Mouse (Mus musculus) granulocyte monocyte progenitor cell, adult 5-6 weeks (primary cell): ENCODE results near the gene Prkcb. TPM values are rescaled to one million over a fixed set of nuclear protein-coding genes. Genes with fewer than 3 reads are reported as not detected.

Source experiments
- ATAC-seq: replicated peaks from 2 replicates; pipeline ENCODE4 v1.8.0; 2016; ENCODE audit warnings: mild to moderate bottlenecking, moderate TSS enrichment, inconsistent platforms; ENCODE audit not compliant: poor library complexity, severe bottlenecking
- total RNA-seq, 2 experiments: library from RNA; stranded (forward) in 1 of 2; stranded (reverse) in 1 of 2; fragments of 200-712, 200-1000 nt in 1 of 2; fragments of >200 nt in 1 of 2; fragmentation: Nextera tagmentation in 1 of 2; gene quantifications; 2 replicates each; pipeline ENCODE4 v1.2.3; 2014 to 2017

The Prkcb gene
- total RNA-seq, 2 experiments from 2014 or later: 21.4 to 25.8 TPM

DNA sequence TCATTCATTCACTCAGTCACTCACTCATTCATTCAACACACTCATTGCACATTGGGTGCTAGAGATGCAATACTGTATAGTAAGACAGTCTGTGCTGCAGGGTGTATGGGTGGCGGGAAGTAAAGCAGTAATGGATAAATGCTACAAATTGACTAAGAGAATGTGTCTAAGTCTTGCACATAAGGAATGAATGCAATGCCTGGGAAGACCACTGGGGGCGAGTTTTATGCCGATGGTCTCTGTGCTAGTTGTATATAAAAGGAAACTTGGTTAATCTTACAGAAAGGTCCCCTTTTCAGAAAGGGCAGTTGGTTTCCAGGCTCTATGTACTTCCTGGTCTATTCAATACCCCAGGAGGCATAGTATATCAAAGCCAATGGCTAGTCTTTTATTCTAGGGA, 102.8 kb downstream of the Prkcb start:
- ATAC-seq: peak; percentile 29

DNA sequence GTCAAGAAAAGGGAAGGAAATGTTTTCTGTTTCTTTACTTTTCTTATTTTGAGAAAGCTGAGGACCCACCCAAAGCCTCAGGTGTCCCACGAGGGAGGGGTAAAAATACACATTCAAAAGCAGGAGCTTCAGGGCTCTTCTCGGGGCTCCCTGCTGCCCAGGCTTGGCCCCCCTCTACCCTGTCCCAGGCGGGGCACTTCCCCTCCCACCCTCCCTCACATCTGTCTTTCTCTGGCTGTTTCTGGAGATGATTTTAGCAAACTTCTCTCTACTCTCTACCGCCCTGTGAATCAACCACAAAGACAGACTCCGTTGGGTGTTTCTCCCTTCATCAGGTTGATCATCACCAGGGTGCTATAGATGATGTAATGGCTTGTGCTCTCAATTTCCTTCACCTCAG, 105.4 kb downstream of the Prkcb start:
- ATAC-seq: no peak; the same call in 1 of the 2 replicates

DNA sequence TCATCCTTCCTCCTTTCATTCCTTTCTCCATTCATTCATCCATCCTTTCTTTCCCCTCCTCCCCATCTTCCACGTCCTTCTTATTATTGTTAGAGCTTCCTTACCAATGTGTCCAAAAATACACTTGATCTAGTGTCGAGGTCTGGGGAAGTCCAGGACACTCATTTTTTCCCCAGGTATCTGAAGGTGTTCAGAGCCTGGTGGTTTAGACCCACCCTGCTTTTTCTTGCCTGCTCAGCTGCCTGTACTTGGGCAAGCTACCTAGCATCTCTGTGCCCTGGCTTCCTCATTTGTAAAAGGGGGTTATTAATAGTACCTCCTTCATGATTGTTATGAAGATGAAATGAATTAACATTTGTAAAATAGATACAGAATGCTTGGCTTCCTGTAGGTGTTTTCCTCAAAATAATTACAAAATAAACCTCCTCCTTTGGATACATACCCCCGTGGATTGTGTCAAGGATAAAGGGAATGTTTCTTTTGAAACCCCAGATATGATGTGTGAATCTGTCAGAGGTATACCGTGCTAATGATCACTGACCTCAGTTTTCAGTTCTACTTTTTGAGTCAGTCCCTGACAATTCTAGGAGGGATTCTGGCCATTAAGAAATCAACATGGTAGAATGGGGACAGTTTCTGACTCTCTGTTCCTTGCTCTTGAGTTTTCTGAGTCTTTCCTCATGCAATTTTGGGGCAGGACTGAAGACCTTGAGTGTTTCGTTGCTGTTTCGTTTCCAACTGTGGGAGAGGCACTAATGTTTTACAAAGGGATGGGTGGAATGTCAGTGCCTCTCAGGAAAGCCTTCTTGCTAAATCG, 106.8 kb downstream of the Prkcb start:
- 0 out of 2 replicates have a peak, but pooled peaks have one; percentile 7 for ATAC-seq

DNA sequence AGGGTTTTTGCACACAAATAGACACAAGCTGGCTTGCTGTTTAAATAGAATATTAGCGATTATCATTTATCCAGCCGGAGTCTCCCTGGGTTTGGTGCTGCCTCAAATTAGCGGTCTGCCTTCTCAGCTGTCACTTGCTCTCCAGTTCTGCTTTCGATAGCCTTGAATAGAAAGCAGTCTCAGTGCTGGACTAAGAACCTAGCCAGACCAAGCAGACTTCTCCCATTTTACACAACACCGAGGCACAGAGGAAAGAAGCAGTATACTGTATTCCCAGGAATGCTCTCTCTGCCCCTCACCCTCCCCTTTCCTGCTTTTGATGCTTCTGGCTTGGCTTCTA, 107.4 kb downstream of the Prkcb start:
- ATAC-seq: 0 out of 2 replicates have a peak, but pooled peaks have one; percentile 13

DNA sequence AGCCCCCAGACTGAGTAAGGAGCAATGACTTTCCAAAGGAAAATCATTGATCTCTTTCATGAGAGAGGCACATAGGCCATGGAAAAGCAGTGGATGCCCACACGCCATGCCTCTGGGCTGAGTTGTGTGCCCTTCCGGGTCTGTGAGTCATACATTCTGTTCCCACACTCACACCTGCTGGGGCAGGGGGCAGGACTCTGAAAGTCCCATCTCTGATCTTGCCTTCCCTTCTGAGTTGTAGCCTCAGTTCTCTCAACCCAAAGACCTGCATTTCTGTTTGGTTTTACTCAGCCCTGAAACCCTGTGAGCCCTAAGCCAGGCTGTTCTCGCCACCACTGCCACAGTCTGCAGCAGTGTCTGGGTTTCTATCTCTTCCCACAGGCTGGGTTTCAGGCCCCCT, 109.1 kb downstream of the Prkcb start:
- ATAC-seq: no peak

DNA sequence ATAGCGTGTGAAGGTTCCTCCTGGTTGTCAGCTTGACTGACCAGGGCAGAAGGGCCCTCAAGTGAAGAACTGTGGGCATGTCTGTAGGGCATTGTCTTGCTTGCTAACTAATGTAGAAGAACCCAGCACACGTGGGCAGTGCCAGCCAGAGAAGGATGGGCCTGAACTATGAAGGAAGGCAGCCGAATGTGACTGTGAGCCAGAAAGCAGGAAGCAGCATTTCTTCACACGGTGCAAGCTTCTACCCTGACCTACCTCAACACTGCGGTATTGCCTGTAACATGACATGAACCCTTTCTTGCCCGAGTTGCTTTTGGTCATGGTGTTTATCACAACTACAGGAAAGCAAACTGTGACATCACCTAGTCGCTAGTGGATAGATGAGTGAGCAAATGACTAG, 113.5 kb downstream of the Prkcb start:
- ATAC-seq: peak; percentile 52

DNA sequence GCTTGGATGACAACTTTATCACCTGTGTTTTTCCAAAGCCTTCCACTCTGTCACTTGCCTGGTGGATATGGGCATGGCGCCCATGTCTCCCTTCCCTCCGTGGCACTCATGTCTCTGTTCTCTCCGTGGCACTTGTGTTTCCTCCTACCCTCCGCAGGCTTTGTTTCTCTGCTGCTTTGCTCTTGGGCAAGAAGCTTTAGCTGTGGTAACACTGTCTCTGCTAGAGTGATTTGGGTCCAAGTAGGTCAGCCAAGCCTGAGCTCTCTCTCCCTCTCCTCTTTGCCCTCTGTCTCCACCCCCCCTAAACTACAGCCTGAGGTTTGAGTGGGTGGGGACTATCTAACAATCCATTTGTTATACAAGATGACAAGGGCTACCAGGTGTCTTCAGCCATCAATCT, 114.8 kb downstream of the Prkcb start:
- peak; percentile 20; the same call in 1 of the 2 replicates for ATAC-seq

DNA sequence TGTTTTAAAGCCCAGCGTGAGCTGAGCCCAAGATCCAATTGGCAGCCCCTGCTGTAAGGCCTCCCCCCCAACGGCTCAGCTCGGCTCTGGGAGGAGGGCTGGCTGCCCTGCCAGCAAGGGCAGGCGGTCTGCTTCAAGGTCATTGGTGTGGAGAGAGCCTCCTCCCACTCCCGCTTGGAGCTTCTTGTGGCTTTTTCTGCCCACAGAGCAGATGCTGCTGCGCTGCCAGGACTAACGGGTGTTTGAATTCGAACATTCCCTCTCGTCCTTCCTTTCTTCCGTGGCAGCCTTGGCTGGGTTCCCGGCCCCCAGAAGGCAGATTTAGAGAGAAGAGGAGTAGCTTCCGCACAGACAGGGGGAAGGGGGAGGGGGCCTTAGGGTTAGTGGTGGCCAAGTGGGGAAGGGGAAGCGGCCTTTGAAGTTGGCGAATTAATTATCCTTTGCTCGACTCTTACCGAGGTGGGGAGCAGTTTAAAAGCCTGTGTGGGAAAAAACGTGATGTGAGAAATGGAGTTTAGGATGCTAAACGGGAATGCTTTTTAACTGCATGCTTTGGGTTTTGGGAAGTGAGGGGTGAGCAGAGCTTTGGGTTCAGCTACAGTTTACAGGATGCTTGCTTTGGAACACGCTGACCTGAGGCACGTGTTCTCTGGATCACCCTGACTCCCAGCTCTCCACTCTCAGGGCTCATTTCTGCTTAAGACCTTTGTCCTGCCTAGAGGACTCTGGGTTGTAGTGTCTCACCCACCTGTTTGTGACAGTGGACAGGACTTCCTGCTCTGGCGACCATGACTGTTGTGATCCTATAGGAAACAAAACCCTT, 116.2 kb downstream of the Prkcb start:
- peak; percentile 65 for ATAC-seq

DNA sequence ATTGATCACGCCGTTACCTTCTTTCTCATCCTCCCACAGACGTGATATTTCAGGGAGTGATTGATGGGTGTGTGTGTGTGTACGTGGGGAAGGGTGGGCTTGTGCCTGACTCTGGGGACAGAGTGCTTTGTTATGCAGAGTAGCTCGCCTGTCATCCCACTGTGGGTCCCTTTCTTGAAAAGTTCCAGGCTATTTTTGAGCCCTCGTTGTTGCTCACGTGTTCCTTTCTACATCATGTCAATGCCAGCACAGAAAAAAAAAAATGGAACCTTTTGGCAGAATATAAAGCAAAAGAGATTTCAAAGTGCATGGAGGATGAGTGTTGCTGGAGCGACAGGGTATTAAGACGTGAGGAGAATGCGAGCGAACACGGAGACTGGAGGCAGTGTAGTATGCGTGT, 118.1 kb downstream of the Prkcb start:
- ATAC-seq: no peak

DNA sequence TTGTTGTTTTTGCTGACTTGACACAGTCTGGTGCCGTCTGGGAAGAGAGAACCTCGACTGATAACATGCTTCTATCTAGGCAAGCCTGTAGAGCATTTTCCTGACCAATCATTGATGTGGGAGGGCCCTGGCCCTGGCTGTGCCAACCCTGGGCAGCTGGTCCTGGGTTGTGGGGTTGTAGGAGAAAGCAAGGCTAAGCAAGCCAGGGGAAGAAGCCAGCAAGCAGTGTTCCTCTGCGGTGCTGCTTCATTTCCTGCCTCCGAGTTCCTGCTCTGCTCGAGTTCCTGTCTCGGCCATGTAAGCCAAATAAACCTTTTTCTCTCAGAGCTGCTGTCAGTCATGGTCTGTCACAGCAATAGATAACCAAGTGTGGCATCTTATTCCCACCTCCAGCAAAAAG, 121.4 kb downstream of the Prkcb start:
- ATAC-seq: peak; percentile 30; the same call in 1 of the 2 replicates

DNA sequence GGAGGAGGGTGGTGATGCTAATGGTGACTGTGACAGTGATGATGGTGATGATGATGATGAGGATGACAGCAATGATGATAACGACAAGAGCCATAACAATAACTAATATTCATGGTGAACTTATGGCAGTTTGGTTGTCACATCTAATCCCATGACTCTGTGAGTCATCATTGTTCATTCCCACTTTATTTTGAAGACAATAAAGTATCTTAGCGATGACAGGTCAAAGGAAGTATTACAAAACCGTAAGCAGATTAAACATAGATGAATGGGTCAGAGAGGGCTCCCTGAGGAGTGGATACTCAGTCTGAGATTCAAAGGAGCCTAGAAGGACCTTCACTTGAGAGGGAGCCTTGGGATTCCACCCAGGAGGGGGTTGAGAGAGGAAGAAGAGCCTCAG, 122.3 kb downstream of the Prkcb start:
- ATAC-seq: no peak

DNA sequence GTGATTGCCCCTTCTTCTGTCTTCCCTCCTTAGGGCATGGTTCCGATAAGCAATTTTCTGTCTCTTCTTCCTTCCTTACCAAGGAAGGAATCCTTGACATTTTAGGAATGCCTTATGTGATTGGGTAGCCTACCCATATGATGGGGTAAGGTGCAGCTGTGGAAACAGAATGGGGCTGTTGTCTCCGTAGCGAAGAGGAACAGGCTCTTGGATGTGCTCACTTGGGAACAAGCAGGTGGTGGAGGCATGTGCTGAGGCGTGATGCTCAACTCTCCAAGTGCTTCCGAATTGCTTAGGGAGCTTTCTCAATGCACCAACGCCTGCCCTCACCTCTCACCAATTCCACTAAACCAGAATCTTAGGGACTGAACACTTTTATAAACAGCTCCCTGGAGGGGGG, 124.7 kb downstream of the Prkcb start:
- no peak for ATAC-seq

DNA sequence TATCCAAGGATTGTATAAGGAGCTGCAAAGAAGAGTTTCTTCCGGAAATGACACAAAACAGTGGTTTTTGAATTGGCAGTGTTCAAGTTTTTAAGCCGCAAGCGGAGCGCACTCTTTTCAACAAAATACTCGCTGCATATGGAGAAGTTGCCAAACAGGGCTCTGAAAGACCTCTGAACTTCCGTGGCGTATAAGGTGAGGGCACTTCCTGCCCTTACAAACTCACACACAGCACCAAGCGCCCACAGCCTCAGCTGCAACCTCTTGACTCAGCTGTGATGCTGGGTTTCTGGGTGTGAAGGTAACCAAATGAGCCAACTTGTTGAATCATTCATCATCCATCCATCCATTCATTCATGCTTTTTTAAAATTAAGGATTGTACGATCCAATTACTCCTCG, 125.6 kb downstream of the Prkcb start:
- peak; percentile 67 for ATAC-seq

DNA sequence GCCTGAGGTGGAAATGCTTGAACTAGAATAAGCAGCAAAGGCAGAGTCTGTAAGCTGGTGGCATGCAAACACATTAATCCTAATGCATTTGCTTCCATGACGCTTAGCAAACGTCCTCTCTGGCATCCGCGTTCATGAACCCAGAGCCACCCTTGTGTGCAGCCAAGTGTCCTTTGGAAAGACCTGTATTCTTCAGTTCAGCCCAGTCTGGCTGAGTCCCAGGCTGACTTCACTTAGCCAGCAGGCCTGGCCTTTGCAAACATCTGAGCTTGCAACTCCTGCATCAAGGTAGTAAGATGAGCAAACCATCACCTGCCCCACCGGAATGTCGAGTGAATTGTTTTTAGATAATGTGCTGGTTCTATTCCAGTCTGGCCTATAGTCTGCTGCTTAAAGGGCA, 126.1 kb downstream of the Prkcb start:
- ATAC-seq: no peak

DNA sequence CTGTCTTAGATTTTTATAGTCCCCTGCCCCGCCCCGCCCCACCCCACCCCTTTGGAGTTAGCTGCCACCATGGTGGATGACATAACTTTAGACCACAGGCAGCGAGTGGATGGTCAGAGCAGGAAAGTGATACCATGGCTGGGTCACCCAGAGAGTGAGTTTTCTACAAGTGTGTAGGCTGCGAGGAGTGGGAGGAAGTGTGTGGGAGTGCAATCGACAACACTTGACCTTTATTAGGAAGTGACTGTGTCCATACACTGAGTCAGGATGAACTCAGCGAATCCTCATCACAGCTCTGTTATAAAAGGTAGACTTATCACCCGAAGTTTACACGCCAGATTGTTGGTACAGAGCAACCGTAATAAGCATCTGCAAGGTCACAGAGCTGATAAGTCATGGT, 126.8 kb downstream of the Prkcb start:
- peak; percentile 83 for ATAC-seq

DNA sequence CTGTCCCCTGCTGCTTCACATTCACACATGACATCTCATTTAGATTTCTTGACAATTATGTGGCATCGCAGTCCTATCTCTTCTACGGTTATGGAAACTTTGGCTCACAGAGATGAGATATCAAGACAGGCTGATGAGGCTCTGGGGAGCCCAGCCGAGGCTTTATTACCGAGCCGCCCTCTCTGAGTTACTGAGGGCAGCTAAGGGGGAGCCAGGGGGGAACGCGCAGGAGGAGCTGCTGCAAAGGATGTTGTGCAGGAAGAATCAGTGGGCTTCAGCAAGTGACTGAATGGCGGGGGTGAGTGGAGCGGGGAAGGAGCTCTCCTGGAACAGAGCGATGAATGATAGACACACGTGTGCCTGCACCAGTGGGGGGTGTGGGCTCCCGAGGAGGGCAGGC, 127.4 kb downstream of the Prkcb start:
- no peak for ATAC-seq

DNA sequence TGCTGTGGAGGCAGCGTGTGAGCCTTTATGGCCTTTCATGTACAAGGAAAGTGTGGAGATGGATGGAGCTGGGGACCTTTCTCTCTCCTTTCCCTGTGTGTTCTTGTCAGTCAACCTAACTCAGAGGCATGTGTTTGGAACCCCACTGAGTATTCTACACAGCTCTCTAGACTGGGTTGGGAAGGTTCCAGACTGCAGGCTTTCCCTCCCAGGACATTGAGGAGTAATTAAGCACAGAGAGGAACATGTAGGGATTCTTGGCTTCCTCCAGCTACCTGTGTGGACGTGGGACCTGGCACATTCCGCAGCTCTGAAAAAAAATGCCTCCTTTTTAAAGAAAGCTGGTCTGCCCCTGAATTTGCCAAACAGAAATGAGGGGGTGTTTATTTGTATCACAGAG, 130.0 kb downstream of the Prkcb start:
- ATAC-seq: no peak

DNA sequence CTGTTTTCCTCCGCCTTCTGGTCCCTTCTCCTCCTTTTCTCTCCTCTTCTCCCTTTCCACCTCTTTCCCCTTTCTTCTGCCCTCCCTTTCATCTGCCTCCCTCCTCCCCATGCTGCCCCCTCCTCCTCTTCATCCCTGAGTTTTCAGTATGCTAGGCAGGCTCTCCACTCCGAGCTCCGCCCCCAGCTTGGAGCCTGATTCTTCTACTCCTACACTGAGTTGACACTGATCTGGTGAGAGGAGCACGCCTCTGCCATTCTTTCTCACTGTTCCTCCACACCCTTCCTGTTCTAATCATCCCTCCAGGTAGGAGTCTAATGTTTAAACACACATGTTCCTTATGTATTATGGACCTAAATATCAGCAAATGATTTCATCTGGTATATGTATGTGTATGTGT, 135.3 kb downstream of the Prkcb start:
- no peak for ATAC-seq

DNA sequence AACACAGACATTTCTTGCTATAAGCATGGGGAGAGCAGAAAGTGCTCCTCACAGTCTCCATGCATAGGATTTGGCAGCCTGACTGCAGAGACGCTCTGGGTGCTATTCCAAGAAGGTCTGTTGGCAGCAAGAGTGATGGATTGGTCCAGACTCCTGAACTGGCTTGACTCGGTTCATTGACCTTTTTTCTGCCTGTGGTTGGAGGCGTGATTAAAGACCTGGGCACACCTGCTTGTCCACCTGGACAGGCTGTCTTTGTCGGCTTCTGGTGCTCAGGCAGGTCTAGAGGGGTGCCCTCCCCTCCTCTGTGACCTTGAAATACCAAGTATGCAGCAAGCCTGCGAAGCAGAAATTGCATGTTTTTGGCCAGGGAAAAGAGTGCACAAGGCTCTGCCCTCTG, 140.6 kb downstream of the Prkcb start:
- ATAC-seq: no peak

DNA sequence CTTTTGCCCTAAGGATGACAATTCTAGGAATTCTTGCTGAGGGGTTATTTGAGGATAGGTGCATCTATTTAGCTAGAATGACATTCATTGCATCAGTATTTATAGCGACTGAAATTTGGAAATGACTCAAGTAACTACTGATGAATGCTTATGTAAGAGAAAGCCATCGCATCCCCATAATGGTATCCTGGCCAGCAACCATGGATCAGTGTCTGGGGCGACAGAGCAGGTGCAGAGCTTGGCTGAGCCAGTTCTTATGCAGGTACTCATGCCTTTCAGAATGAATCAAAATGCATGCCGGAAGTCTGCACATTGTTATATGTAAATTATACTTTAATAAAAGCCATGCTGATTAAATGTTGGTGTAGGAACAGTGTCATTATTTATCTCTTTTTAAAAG, 143.8 kb downstream of the Prkcb start:
- ATAC-seq: no peak

DNA sequence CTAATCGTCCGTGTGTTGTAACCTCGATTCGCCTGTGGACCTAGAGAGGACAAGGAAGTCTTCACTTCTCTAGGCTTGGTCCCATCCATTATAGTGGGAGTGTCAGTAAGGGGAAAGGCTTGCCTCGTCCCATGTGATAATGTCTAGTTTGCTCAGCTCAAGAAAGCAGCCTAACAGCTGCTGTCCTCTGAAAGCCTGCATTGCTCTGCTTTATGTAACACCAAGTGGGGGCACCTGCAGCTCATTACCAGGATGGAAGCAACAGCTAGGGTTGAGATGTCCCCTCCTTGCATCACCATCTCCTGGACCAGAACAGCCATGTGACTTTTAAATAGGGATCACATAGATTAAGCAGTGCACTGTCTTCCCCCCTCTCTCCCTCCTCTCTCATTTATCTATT, 144.8 kb downstream of the Prkcb start:
- no peak for ATAC-seq

DNA sequence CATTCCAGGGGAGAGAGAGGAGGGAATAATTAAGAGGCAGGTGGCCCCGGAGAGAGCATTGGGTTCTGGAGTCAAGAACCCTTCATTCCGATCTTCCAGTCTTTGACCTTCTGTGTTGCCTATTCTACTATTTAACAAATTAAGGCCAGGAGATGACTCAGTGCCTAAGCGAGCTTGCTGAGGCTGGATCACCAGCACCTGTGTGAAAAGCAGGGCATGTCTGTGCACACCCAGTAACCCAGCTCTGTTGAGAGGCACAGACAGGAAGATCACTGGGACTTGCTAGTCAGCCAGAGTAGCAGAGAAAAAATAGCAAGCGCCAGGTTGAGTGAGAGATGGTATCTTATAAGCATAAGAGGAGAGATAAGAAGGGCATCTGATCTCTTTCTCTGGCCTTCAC, 146.4 kb downstream of the Prkcb start:
- ATAC-seq: no peak
